Mouse (Mus musculus): ENCODE measurements around the gene Hmgb3.
"Not testable (repeated sequence)": the region's sequence is repeated elsewhere in the genome, so short reads cannot be mapped to it uniquely, and the experiment has no call there.

Hmgb3 gene

GRCm38 (mm10) chrX:71555415-71556114 is at the start of gene Hmgb3:
Hmgb3 (plus strand) TSS chrX:71555918.
- DNase-seq (ENCODE audit: low spot score) = peak; percentile 23

DNA sequence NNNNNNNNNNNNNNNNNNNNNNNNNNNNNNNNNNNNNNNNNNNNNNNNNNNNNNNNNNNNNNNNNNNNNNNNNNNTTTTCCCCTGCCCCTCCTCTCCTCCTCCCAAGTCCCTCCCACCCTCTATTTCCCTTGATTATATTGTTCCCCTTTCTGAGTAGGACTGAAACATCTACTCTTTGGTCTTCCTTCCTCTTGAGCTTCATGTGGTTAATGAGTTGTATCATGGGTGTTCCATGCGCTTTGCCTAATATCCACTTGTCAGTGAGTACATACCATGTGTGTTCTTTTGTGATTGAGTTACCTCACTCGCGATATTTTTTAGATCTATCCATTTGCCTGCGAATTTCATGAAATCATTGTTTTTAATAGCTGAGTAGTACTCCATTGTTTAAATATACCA is 49.1 kb upstream of the Hmgb3 start:
- not testable (repeated sequence) for DNase-seq (ENCODE audit: low spot score)

DNA sequence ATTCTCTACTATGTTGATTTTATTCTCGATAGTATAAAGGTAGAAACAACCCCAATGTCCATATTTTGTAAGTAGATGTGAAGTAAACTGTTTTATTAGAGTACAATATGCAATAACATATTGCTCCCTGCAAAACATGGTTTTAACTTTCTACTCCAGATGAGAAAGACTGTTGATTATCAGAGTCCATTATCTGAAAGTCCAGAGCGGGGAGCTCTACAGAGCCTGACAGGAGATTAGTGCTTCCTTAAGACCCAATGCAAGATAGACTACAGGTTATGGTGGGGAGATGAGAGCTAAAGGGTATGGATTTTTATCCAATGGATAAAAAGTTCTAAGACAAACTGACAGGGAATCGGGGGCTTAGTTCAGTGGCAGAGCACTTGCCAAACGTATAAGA is 36.5 kb upstream of the Hmgb3 start:
- no peak for DNase-seq (ENCODE audit: low spot score)

DNA sequence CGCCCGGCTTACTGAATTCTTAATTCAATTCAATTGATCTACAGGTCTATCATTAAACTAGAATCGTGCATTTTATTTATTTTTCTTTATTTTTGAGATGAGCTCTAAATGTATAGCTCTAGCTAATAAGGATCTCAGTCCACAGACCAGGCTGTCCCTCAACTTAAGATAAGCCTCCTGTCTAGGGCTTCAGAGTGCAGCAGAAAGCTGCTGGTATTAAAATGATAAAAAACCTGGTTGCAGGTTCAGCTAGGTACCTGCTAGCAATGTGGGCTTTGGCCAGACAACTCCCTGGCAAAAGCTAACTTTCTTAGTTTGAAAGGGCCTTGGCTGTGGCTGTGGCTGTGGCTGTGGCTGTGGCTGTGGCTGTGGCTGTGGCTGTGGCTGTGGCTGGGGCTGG is 32.8 kb upstream of the Hmgb3 start:
- no peak for DNase-seq (ENCODE audit: low spot score)

- no peak for DNase-seq (ENCODE audit: low spot score)
Measured at GRCm38 (mm10) chrX:71524310-71524709, 31.4 kb upstream of the Hmgb3 start.

DNA sequence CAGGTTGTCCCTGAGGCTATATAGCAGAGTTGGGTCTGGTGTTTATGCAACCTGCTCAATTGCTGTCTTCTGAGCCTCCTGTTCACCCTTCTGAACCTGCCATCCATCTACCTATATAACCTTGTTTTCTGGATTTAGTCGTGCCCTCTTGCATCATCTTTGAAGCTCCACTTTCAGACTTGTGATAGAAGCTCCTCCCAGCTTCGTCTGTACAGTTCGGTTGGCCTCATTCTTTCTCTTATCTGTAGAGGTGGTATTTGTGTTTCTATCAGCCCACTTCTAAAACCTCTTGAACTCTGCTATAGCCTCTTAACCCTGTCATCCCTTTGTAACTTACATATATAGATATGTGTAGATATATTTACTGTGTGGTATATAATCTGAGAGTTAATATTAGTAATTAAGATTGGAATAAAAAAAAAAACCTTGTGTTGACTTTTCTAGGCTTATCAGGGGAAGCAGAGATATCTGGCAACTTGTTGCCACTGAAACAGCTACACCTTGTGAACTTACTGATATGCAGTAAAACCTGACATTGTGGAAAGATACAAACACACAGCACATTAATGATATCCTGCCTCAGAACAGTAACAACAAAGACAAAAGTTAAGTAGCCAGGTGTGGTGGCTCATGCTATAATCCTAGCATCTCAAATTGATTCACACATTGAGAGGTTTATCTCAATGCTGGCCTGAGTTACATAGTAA is 30.0 kb upstream of the Hmgb3 start:
- no peak for DNase-seq (ENCODE audit: low spot score)

DNA sequence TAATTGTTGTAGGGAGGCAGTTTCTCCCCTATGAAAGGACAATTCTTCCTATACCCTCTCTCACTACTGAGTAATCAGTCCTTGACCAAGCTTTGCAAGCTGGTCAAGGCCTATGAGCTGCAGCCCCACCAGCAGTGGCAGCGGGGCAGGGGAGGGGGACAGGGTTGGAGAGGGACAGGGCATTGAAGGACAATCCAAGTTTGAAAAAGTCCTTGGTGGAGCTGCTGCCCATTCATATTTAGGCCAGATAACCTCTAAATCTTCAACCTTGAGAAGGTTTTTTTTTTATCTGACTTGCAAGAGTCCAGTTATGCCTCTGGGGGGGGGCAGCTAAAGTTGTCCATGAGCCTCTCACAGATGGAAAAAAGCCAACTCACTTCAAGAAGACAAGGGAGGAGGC is 28.3 kb upstream of the Hmgb3 start:
- no peak for DNase-seq (ENCODE audit: low spot score)

GRCm38 (mm10) chrX:71528150-71528549 is 27.6 kb upstream of the Hmgb3 start:
- no peak for DNase-seq (ENCODE audit: low spot score)

- DNase-seq (ENCODE audit: low spot score) = no peak
Measured at GRCm38 (mm10) chrX:71528646-71529045, 27.1 kb upstream of the Hmgb3 start.

GRCm38 (mm10) chrX:71532635-71533034 is 23.1 kb upstream of the Hmgb3 start:
- no peak for DNase-seq (ENCODE audit: low spot score)

GRCm38 (mm10) chrX:71534102-71534501 is 21.6 kb upstream of the Hmgb3 start:
- no peak for DNase-seq (ENCODE audit: low spot score)

- no peak for DNase-seq (ENCODE audit: low spot score)
Measured at GRCm38 (mm10) chrX:71537791-71538190, 17.9 kb upstream of the Hmgb3 start.

GRCm38 (mm10) chrX:71540821-71541510 is 14.8 kb upstream of the Hmgb3 start:
- no peak for DNase-seq (ENCODE audit: low spot score)

- no peak for DNase-seq (ENCODE audit: low spot score)
Measured at GRCm38 (mm10) chrX:71544731-71545130, 11.0 kb upstream of the Hmgb3 start.

DNA sequence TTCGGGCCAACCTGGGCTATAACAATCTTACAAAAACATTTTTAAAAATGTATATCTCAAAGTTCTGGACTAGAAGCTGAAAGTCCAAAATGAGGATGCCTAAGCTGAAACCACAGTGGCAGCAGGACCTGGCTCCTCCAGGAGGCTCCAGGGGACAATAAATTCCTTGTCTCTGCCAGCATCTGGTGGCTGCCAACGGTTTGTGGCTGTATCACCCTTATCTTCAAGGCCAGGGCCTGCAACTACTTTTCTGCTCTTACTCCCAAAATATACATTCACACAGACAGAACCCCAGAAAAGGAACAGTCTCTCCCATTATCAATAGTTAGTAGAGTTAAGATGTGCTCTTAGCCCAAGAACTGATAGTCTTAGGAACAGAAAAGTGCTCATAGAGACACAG is 10.6 kb upstream of the Hmgb3 start:
- DNase-seq (ENCODE audit: low spot score) = no peak

- no peak for DNase-seq (ENCODE audit: low spot score)
Measured at GRCm38 (mm10) chrX:71556115-71556941, 610 bp downstream of the Hmgb3 start.

GRCm38 (mm10) chrX:71556965-71557491 is 1.3 kb downstream of the Hmgb3 start:
- DNase-seq (ENCODE audit: low spot score) = no peak

- DNase-seq (ENCODE audit: low spot score) = no peak
Measured at GRCm38 (mm10) chrX:71559336-71559735, 3.6 kb downstream of the Hmgb3 start.

DNA sequence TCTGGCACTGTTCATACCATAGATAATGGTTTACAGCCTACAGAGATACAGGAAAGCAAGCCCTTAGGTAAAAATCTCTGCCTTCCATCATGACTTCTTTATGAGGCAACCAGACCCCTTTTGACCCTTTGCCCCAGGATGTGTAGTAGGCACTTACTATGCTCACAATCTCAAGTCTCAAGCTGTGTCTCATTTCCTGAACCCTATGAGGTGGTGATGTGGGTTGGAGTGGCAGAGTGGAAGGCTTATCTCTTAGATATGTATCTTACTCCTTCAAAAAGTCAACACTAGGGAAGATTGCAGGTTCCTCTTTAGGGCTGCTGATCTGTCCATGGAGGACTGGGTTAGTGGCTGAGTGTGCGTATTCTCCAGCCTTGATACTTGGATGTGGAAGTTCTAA is 5.1 kb downstream of the Hmgb3 start:
- no peak for DNase-seq (ENCODE audit: low spot score)

DNA sequence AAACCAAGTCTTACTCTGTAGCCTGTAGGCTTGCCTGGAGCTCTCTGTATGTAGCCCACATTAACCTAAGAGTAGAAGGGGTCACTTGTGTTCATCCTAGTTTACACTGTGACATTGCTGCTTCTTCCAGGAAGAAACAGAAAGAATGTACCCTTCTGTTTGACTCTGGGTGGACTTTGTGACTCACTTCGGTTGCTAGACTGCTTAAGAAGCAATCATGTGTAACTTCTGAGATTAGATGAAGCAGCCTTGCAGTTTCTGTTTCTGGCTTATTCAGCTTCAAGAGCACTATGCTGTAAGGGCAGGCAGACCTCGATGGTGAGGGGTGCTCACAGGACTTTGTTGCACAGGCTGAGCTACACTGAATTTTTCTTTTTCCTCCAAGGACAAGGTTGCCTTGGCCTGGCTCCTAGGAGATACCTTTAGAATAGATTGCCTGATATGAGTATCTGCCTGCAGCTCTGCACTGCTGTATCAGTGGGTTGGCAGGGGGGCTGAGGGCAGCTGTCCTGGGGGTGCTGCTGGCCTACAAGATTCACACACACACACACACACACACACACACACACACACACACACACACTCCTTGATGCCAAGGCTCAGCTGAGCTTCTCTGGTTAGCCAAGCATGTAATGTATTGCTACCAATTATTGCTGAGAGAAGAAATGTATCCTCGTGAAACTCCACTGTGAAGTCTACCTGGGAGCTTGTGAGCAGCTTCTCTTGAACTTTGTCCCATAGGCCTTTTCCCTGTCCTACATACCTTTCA is 17.6 kb downstream of the Hmgb3 start:
- no peak for DNase-seq (ENCODE audit: low spot score)

DNA sequence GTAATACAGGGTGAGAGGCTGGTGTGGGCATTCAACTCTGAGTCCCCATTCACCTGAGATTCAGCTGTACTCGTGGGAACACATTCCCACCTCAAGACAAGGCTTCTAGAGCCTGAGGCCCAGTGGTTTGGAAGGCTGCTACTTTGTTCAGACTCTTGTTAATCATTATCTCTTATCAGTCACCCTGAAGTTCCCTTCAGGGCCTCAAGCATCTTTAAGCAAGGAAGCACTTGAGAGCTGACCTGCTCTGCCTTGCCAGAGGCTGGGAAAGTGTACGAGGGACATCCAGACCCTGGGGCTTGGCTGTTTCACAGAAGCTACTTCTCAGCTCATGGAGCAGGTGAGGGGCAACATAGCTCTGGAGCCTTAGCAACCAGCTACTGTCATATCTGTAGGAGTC is 19.8 kb downstream of the Hmgb3 start:
- no peak for DNase-seq (ENCODE audit: low spot score)

Measured in urinary bladder, postnatal 10 days (tissue).